Mouse (Mus musculus) forebrain, embryonic 11.5 days (tissue): ENCODE data around the gene Gm10160. TPM values are rescaled to one million over a fixed set of nuclear protein-coding genes. Genes with fewer than 3 reads are reported as not detected.
A peak's percentile ranks its signal among the peaks of the same experiment; 100 is the strongest.

Experiments used
- ATAC-seq: fragments of 200-750 bp; cut with Nextera tagmentation; replicated peaks from 2 replicates; pipeline ENCODE4 v1.8.0; 2017; ENCODE audit warnings: moderate TSS enrichment; ENCODE audit not compliant: low FRiP score
- DNase-seq: peaks from one replicate; pipeline ENCODE4 v3.0.0-alpha.2; 2017; ENCODE audit warnings: low spot score
- H3K27ac ChIP-seq: fragments of 300-500 bp; sonication (generic); 2 replicates; pipeline ENCODE4 v1.5.1; 2014; ENCODE audit warnings: low read depth, low read length
- H3K27me3 ChIP-seq: fragments of 300-500 bp; sonication (generic); 2 replicates; pipeline ENCODE4 v1.6.1; 2014; ENCODE audit warnings: mild to moderate bottlenecking, low read length, mixed read lengths; ENCODE audit not compliant: control insufficient read depth, insufficient read depth
- H3K36me3 ChIP-seq: fragments of 300-500 bp; sonication (generic); 2 replicates; pipeline ENCODE4 v1.6.1; 2014; ENCODE audit warnings: mild to moderate bottlenecking, low read length, moderate library complexity, mixed read lengths; ENCODE audit not compliant: control insufficient read depth, insufficient read depth
- H3K4me1 ChIP-seq: fragments of 300-500 bp; sonication (generic); replicated peaks from 2 replicates; pipeline ENCODE4 v1.6.1; 2014; ENCODE audit warnings: low read length, mixed read lengths; ENCODE audit not compliant: control insufficient read depth, insufficient read depth
- H3K4me2 ChIP-seq: fragments of 300-500 bp; sonication (generic); 2 replicates; pipeline ENCODE4 v1.6.1; 2014; ENCODE audit warnings: low read depth, mild to moderate bottlenecking, low read length, moderate library complexity, mixed read lengths; ENCODE audit not compliant: severe bottlenecking
- H3K4me3 ChIP-seq: fragments of 300-500 bp; sonication (generic); 2 replicates; pipeline ENCODE4 v1.5.1; 2014; ENCODE audit warnings: low read depth, low read length
- H3K9ac ChIP-seq: fragments of 300-500 bp; sonication (generic); 2 replicates; pipeline ENCODE4 v1.6.1; 2014; ENCODE audit warnings: low read length
- H3K9me3 ChIP-seq: fragments of 300-500 bp; sonication (generic); 2 replicates; pipeline ENCODE4 v1.6.1; 2016; ENCODE audit warnings: low read length, mixed read lengths; ENCODE audit not compliant: control insufficient read depth
- WGBS: fragments of 180-500 bp; shearing (Covaris S2); extraction: QIAGEN DNeasy Blood & Tissue Kit; methylation state at CpG from one replicate; pipeline ENCODE4 v1.1.7; 2014; 5-methylcytosine and 5-hydroxymethylcytosine counted together
- polyA plus RNA-seq: library from polyadenylated mRNA; unstranded; fragments of >200 nt; fragmentation: Nextera tagmentation; extraction: Ambion mirVana; gene quantifications from 2 replicates; pipeline ENCODE4 v1.2.1, GENCODE M21; 2014

Gm10160 gene
- polyA plus RNA-seq, 1 experiment from 2014 or later, result not detected

DNA sequence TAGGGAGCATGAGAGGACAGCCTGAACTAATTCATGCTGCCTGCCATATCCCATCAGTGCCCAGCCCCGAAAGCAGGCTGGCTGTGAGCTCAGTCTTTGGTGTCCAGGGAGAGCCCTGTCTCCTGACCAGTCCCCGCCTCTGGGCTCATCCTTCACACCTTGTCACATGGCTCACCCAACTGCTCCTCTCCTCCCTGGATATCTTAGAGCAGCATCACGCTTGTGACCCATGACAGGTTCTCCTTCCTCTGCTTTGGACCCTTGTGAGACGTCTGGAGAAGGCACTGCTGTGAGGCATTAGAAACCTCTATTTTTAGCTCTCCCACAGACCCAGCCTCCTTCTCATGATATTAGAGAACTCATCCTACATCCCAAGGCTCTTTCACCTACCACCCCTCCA is 6.3 kb upstream of the Gm10160 start:
- no peak for ATAC-seq

DNA sequence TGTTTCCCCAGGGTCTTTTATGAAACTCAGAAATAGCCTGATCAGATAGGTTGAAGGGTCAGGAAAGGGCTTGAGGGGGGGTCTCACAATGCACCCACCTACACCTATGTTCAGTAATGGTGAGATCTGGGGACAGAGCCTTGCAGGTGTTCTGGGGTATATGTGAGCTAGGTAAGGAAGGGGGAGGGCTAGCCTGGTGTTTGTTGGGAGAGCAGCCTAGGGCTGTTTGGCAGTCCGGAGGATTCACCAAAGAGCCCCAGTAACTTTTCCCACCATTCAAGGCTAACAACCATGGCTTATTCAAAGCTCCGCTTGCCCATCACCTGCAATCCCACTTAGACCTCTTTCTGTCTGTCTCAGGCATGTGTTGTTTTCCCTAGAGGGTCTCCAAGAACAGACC is 5.9 kb upstream of the Gm10160 start:
- H3K9me3 ChIP-seq, result no peaks in the 10 kb centered on the region
- no peak overlapping the region for H3K9ac ChIP-seq
- H3K27ac ChIP-seq, result no peak overlapping the region
- no peak overlapping the region for H3K4me2 ChIP-seq
- WGBS, result 91% methylated on average over 2 of the region's 2 CpGs
- peak; percentile 43 for DNase-seq
- ATAC-seq, result no peak
- no peak overlapping the region for H3K4me3 ChIP-seq
- peaks cover 5% of the 10 kb centered on the region; the same call in 1 of the 2 replicates for H3K4me1 ChIP-seq
- peaks cover 2% of the 10 kb centered on the region; the same call in 1 of the 2 replicates for H3K27me3 ChIP-seq
- no peaks in the 10 kb centered on the region for H3K36me3 ChIP-seq

More for the DNA sequence above, 6.3 kb upstream of the Gm10160 start:
- Histone ChIP-seq H3K36me3 (no peaks in the 10 kb centered on the region), H3K9me3 (no peaks in the 10 kb centered on the region), H3K4me1 (peaks cover 5% of the 10 kb centered on the region; the same call in 1 of the 2 replicates), H3K27me3 (peaks cover 2% of the 10 kb centered on the region; the same call in 1 of the 2 replicates), H3K9ac (no peak overlapping the region), H3K4me3 (no peak overlapping the region), H3K4me2 (no peak overlapping the region), H3K27ac (no peak overlapping the region)
- peak; percentile 17 for DNase-seq
- 75% methylated on average over 4 of the region's 4 CpGs for WGBS

DNA sequence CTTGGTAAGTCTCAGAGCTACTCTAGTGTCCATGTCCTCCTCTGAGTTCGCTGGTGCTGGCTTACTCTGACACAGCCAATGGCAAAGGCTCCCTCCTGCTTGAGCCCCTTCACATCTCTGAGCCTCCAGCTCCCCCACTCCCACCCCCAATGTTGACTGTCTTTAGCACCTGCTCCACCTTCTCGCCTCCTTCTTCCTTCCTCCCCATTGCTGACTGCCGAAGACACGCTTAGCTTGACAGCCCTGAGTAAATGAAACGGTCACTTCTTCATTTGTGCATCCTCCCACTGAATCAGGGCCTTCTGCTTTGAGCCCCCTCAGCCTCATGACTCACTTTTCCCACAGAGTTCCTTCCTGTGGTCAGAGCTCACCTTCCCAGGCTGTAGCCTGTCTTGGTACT is 5.4 kb upstream of the Gm10160 start:
- H3K4me2 ChIP-seq, result no peak overlapping the region
- H3K9me3 ChIP-seq, result no peaks in the 10 kb centered on the region
- no peak overlapping the region for H3K27ac ChIP-seq
- no peak for ATAC-seq
- DNase-seq, result no peak
- peaks cover 2% of the 10 kb centered on the region; the same call in 1 of the 2 replicates for H3K27me3 ChIP-seq
- no peak overlapping the region for H3K9ac ChIP-seq
- H3K4me3 ChIP-seq, result no peak overlapping the region
- WGBS, result 81% methylated on average over 5 of the region's 5 CpGs
- peaks cover 5% of the 10 kb centered on the region; the same call in 1 of the 2 replicates for H3K4me1 ChIP-seq
- no peaks in the 10 kb centered on the region for H3K36me3 ChIP-seq

DNA sequence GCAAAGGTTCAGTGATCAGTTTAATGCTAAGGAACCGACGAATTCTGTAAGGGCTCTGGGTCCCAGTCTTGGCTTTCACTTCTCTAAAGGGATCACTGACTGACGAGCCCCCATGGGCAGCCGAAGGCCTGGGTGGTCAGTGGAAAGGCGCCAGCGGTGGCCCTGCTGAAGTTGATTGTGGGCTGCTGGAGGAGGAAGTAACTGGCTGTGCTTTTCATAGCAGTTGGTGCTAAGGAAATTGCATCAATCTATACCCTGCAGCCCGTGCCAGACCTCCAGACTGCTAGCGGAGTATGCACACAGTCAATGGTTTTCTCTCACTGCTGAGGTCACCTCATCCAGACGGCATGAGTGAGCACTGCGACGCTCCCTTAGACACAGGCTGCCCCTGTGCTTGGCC is 4.5 kb upstream of the Gm10160 start:
- Histone ChIP-seq H3K9me3 (no peaks in the 10 kb centered on the region), H3K36me3 (no peaks in the 10 kb centered on the region), H3K4me2 (peak overlapping the region; percentile 94; the same call in 1 of the 2 replicates), H3K27me3 (peaks cover 2% of the 10 kb centered on the region; the same call in 1 of the 2 replicates), H3K27ac (no peak overlapping the region), H3K4me3 (peak overlapping the region; percentile 57; the same call in 1 of the 2 replicates), H3K9ac (no peak overlapping the region; the same call in 1 of the 2 replicates), H3K4me1 (peaks cover 5% of the 10 kb centered on the region; the same call in 1 of the 2 replicates)
- no peak for ATAC-seq
- WGBS, result 56% methylated on average over 11 of the region's 11 CpGs
- peak; percentile 46 for DNase-seq

DNA sequence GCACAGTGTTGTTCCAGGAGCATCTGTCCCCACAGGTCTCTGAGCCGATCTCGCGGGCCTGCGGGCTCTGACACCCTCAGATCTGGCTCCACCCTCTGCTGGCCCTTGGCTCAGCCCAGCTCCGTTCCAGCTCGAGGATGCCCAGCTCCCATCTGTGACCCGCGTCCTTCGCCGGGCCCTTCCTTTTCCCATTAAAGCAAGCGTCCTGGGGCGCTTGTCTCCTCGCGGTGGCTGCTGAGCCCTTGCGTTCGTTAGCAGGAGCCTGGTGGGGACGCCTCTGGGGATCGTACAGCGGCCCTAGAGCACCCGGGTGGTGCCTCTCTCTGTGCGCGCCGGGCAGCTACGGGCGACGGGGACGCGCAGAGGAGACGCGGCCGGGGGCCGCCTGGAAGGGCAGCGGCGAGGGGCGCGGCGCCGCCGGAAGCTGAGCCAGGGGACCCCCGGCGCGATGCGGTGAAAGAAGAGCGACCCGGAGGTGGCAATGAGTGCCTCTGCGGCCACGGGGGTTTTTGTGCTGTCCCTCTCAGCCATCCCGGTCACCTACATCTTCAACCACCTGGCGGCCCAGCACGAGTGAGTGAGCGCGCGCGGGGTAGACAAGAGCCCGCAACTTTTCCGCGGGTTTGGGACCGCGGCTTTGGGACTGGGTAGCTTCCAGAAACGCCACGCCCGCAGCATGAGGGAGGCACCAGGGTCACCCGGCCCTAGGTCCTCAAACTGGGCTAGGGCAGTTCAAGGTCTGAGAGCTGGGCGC is 3.6 kb upstream of the Gm10160 start, which contains the start of gene Tm6sf1:
TSS of gene Tm6sf1 (plus strand) at position 34 of the 754 bp plus-strand sequence.
- under 1% methylated on average over 64 of the region's 64 CpGs for WGBS
- H3K9me3 ChIP-seq, result no peaks in the 10 kb centered on the region
- peaks cover 2% of the 10 kb centered on the region; the same call in 1 of the 2 replicates for H3K27me3 ChIP-seq
- ATAC-seq (peak; percentile 88), DNase-seq (peak; percentile 77)
- peak within 1 kb of the TSS; percentile 57 for H3K4me3 ChIP-seq
- H3K36me3 ChIP-seq, result no peaks in the 10 kb centered on the region
- H3K9ac ChIP-seq, result peak within 1 kb of the TSS; percentile 68
- no peak within 1 kb of the TSS for H3K27ac ChIP-seq
- H3K4me1 ChIP-seq, result peaks cover 5% of the 10 kb centered on the region; the same call in 1 of the 2 replicates
- H3K4me2 ChIP-seq, result peak within 1 kb of the TSS; percentile 94

DNA sequence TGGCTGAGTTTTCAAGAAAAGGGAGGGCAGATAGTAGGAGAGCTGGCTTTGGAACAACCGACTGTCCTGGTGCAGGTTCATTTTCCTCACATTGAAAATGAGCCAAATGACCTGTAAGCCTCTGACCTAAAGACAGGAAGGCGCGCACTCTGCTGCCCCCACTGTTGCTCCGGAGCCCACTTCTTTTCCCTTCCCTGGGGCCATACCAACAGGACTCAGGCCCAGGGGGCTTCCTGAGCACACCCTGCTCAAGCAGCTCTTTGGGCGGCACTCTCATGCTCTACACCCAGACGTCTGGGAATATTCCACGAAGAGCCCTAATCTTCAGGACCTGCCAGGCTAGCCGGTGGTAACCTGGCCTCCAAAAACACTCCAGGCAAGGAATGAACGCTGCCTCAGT is 2.6 kb upstream of the Gm10160 start:
- Histone ChIP-seq H3K27ac (no peak overlapping the region), H3K27me3 (peaks cover 2% of the 10 kb centered on the region; the same call in 1 of the 2 replicates), H3K9me3 (no peaks in the 10 kb centered on the region), H3K36me3 (no peaks in the 10 kb centered on the region), H3K4me3 (no peak overlapping the region; the same call in 1 of the 2 replicates), H3K4me2 (peak overlapping the region; percentile 94), H3K9ac (no peak overlapping the region), H3K4me1 (peaks cover 5% of the 10 kb centered on the region; the same call in 1 of the 2 replicates)
- WGBS, result 4% methylated on average over 9 of the region's 9 CpGs
- DNase-seq (peak; percentile 53), ATAC-seq (no peak)

DNA sequence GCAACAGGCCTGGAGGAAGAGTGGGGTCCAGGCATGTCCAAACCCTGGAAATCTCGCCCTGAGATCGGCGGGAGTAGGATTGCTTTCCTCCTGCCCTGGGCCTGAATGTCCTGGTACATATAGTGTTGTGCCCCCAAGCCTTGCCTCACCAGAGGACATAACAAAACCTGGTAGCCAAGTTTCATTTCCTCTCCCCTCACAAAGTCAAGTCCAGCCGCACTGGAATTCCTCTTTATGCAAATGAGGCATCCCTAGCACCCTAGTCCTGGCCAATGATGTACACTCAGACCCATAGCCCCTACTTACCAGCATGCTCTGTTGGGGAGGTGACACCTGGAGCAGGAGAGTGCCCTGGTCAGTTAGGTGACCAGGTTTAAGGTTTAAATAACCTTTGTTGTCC is 627 bp upstream of the Gm10160 start:
- peaks cover 5% of the 10 kb centered on the region; the same call in 1 of the 2 replicates for H3K4me1 ChIP-seq
- WGBS, result 74% methylated on average over 4 of the region's 4 CpGs
- H3K9ac ChIP-seq, result no peak overlapping the region
- H3K27me3 ChIP-seq, result peaks cover 2% of the 10 kb centered on the region; the same call in 1 of the 2 replicates
- no peaks in the 10 kb centered on the region for H3K36me3 ChIP-seq
- DNase-seq (no peak), ATAC-seq (no peak)
- no peak overlapping the region for H3K4me3 ChIP-seq
- H3K9me3 ChIP-seq, result no peaks in the 10 kb centered on the region
- no peak overlapping the region for H3K4me2 ChIP-seq
- no peak overlapping the region for H3K27ac ChIP-seq

DNA sequence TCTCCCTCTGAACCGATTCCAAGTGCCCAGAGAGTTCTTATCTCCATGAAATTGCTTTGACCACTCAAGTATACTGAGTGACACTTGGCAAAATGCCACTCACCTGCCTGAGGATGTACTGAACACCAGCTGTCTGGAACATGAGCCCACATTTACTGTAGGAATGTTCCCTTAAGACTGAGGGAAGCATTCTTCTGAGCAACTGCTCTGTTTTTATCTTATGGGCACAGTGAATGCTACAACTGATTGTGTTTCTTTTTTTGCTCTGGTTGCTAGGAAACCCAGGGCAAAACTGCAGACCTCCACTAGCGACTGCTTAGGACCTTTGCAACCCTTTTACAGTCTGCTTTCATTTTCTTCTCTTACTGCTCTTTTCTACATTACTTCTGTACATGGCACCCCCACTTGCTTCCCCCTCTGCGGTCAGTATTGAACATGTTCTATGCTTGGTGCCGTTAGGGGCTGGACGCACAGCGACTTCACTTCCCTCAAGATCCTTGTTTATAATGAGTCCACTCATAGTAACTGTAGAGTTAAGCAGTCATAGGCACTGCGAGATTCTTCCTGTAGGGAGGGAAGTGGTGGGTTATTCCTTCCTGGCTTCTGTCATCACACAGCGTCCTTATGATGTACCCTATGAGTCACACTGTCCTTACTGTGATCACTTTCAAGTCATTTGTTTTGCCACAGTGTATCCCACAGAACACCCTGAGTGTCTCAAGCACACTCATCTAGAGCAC is 856 bp downstream of the Gm10160 start:
- Histone ChIP-seq H3K4me1 (peaks cover 3% of the 10 kb centered on the region; the same call in 1 of the 2 replicates), H3K4me2 (no peak overlapping the region), H3K9ac (no peak overlapping the region), H3K27me3 (peaks cover 2% of the 10 kb centered on the region; the same call in 1 of the 2 replicates), H3K36me3 (no peaks in the 10 kb centered on the region), H3K9me3 (no peaks in the 10 kb centered on the region), H3K27ac (no peak overlapping the region), H3K4me3 (no peak overlapping the region)
- 77% methylated on average over 8 of the region's 8 CpGs for WGBS
- ATAC-seq, result no peak
- no peak for DNase-seq
